Mouse (Mus musculus): ENCODE results near the gene Ear10.
"Not testable (repeated sequence)": the region's sequence is repeated elsewhere in the genome, so short reads cannot be mapped to it uniquely, and the experiment has no call there.

The Ear10 gene

GRCm38 (mm10) chr14:43923459-43923858, at the start of gene Ear10:
TSS of gene Ear10 (minus strand) at chr14:43923559.
- not testable (repeated sequence) for DNase-seq (ENCODE audit: low read depth, low spot score); H3K27me3 ChIP-seq (ENCODE audit: control insufficient read depth, insufficient read depth, low read length, poor library complexity, severe bottlenecking); H3K36me3 ChIP-seq (ENCODE audit: control insufficient read depth, insufficient read depth, low read length, poor library complexity, severe bottlenecking)

- DNase-seq (ENCODE audit: low read depth, low spot score); H3K27me3 ChIP-seq (ENCODE audit: control insufficient read depth, insufficient read depth, low read length, poor library complexity, severe bottlenecking); H3K36me3 ChIP-seq (ENCODE audit: control insufficient read depth, insufficient read depth, low read length, poor library complexity, severe bottlenecking): not testable (repeated sequence)
Observed at GRCm38 (mm10) chr14:43956769-43957168, 33.4 kb upstream of the Ear10 start, which contains the start of gene Ang5. TSS of gene Ang5 (plus strand) at chr14:43957069.

- H3K36me3 ChIP-seq (ENCODE audit: control insufficient read depth, insufficient read depth, low read length, poor library complexity, severe bottlenecking); H3K27me3 ChIP-seq (ENCODE audit: control insufficient read depth, insufficient read depth, low read length, poor library complexity, severe bottlenecking); DNase-seq (ENCODE audit: low read depth, low spot score): not testable (repeated sequence)
Observed at GRCm38 (mm10) chr14:43955074-43955473, 31.7 kb upstream of the Ear10 start.

GRCm38 (mm10) chr14:43953382-43953781, 30.0 kb upstream of the Ear10 start:
- H3K27me3 ChIP-seq (ENCODE audit: control insufficient read depth, insufficient read depth, low read length, poor library complexity, severe bottlenecking); H3K36me3 ChIP-seq (ENCODE audit: control insufficient read depth, insufficient read depth, low read length, poor library complexity, severe bottlenecking); DNase-seq (ENCODE audit: low read depth, low spot score): not testable (repeated sequence)

GRCm38 (mm10) chr14:43933399-43933798, 10.0 kb upstream of the Ear10 start:
- DNase-seq (ENCODE audit: low read depth, low spot score); H3K36me3 ChIP-seq (ENCODE audit: control insufficient read depth, insufficient read depth, low read length, poor library complexity, severe bottlenecking); H3K27me3 ChIP-seq (ENCODE audit: control insufficient read depth, insufficient read depth, low read length, poor library complexity, severe bottlenecking): not testable (repeated sequence)

- H3K36me3 ChIP-seq (ENCODE audit: control insufficient read depth, insufficient read depth, low read length, poor library complexity, severe bottlenecking); H3K27me3 ChIP-seq (ENCODE audit: control insufficient read depth, insufficient read depth, low read length, poor library complexity, severe bottlenecking): not testable (repeated sequence)
- peak; percentile 28 for DNase-seq (ENCODE audit: low read depth, low spot score)
Observed at GRCm38 (mm10) chr14:43932991-43933390, 9.6 kb upstream of the Ear10 start.

- H3K36me3 ChIP-seq (ENCODE audit: control insufficient read depth, insufficient read depth, low read length, poor library complexity, severe bottlenecking); DNase-seq (ENCODE audit: low read depth, low spot score); H3K27me3 ChIP-seq (ENCODE audit: control insufficient read depth, insufficient read depth, low read length, poor library complexity, severe bottlenecking): not testable (repeated sequence)
Observed at GRCm38 (mm10) chr14:43925404-43925950, 2.1 kb upstream of the Ear10 start.

GRCm38 (mm10) chr14:43924688-43925403, 1.5 kb upstream of the Ear10 start, which contains the start of gene Gm8113:
TSS of gene Gm8113 (plus strand) at chr14:43925390.
- peak; percentile 59 for DNase-seq (ENCODE audit: low read depth, low spot score)
- not testable (repeated sequence) for H3K36me3 ChIP-seq (ENCODE audit: control insufficient read depth, insufficient read depth, low read length, poor library complexity, severe bottlenecking); H3K27me3 ChIP-seq (ENCODE audit: control insufficient read depth, insufficient read depth, low read length, poor library complexity, severe bottlenecking)

GRCm38 (mm10) chr14:43918214-43918613, 5.1 kb downstream of the Ear10 start:
- not testable (repeated sequence) for DNase-seq (ENCODE audit: low read depth, low spot score); H3K27me3 ChIP-seq (ENCODE audit: control insufficient read depth, insufficient read depth, low read length, poor library complexity, severe bottlenecking); H3K36me3 ChIP-seq (ENCODE audit: control insufficient read depth, insufficient read depth, low read length, poor library complexity, severe bottlenecking)

GRCm38 (mm10) chr14:43898577-43898976, 24.8 kb downstream of the Ear10 start:
- not testable (repeated sequence) for H3K36me3 ChIP-seq (ENCODE audit: control insufficient read depth, insufficient read depth, low read length, poor library complexity, severe bottlenecking); DNase-seq (ENCODE audit: low read depth, low spot score); H3K27me3 ChIP-seq (ENCODE audit: control insufficient read depth, insufficient read depth, low read length, poor library complexity, severe bottlenecking)

- not testable (repeated sequence) for H3K36me3 ChIP-seq (ENCODE audit: control insufficient read depth, insufficient read depth, low read length, poor library complexity, severe bottlenecking); DNase-seq (ENCODE audit: low read depth, low spot score); H3K27me3 ChIP-seq (ENCODE audit: control insufficient read depth, insufficient read depth, low read length, poor library complexity, severe bottlenecking)
Observed at GRCm38 (mm10) chr14:43895357-43895756, 28.0 kb downstream of the Ear10 start.

GRCm38 (mm10) chr14:43891288-43891687, 32.1 kb downstream of the Ear10 start:
- H3K36me3 ChIP-seq (ENCODE audit: control insufficient read depth, insufficient read depth, low read length, poor library complexity, severe bottlenecking); H3K27me3 ChIP-seq (ENCODE audit: control insufficient read depth, insufficient read depth, low read length, poor library complexity, severe bottlenecking); DNase-seq (ENCODE audit: low read depth, low spot score): not testable (repeated sequence)

GRCm38 (mm10) chr14:43886235-43886634, 37.1 kb downstream of the Ear10 start:
- H3K27me3 ChIP-seq (ENCODE audit: control insufficient read depth, insufficient read depth, low read length, poor library complexity, severe bottlenecking); H3K36me3 ChIP-seq (ENCODE audit: control insufficient read depth, insufficient read depth, low read length, poor library complexity, severe bottlenecking); DNase-seq (ENCODE audit: low read depth, low spot score): not testable (repeated sequence)

GRCm38 (mm10) chr14:43879966-43880545, 43.3 kb downstream of the Ear10 start:
- not testable (repeated sequence) for H3K36me3 ChIP-seq (ENCODE audit: control insufficient read depth, insufficient read depth, low read length, poor library complexity, severe bottlenecking); H3K27me3 ChIP-seq (ENCODE audit: control insufficient read depth, insufficient read depth, low read length, poor library complexity, severe bottlenecking); DNase-seq (ENCODE audit: low read depth, low spot score)

GRCm38 (mm10) chr14:43877789-43878188, 45.6 kb downstream of the Ear10 start:
- H3K36me3 ChIP-seq (ENCODE audit: control insufficient read depth, insufficient read depth, low read length, poor library complexity, severe bottlenecking); DNase-seq (ENCODE audit: low read depth, low spot score); H3K27me3 ChIP-seq (ENCODE audit: control insufficient read depth, insufficient read depth, low read length, poor library complexity, severe bottlenecking): not testable (repeated sequence)
